Mouse (Mus musculus) liver, adult 2 months (tissue): ENCODE data around the gene Dcaf8. TPM values are rescaled to one million over a fixed set of nuclear protein-coding genes. Genes with fewer than 3 reads are reported as not detected.

Experiments used
- DNase-seq: peaks from one replicate; pipeline ENCODE4 v3.0.0-alpha.2; 2011; ENCODE audit warnings: low read depth, low spot score; ENCODE audit errors: extremely low read depth
- H3K27ac ChIP-seq: fragments of 200-500 bp; replicated peaks from 2 replicates; pipeline ENCODE4 v1.5.1; 2012; ENCODE audit warnings: low read depth, mild to moderate bottlenecking, control low read depth, inconsistent platforms, low read length; ENCODE audit not compliant: insufficient read depth
- H3K27me3 ChIP-seq: fragments of 200-500 bp; 2 replicates; pipeline ENCODE4 v1.6.1; 2012; ENCODE audit warnings: mild to moderate bottlenecking, moderate library complexity, low read length, inconsistent platforms; ENCODE audit not compliant: control insufficient read depth, insufficient read depth
- H3K36me3 ChIP-seq: fragments of 200-500 bp; 2 replicates; pipeline ENCODE4 v1.6.1; 2012; ENCODE audit warnings: low read length, inconsistent platforms; ENCODE audit not compliant: control insufficient read depth, insufficient read depth
- H3K4me1 ChIP-seq: fragments of 200-500 bp; 2 replicates; pipeline ENCODE4 v1.6.1; 2011; ENCODE audit warnings: low read length; ENCODE audit not compliant: control insufficient read depth, insufficient read depth
- H3K4me3 ChIP-seq: fragments of 200-500 bp; 2 replicates; pipeline ENCODE4 v1.5.1; 2011; ENCODE audit warnings: low read depth, mild to moderate bottlenecking, control low read depth, low read length, moderate library complexity; ENCODE audit not compliant: insufficient read depth
- H3K79me2 ChIP-seq: fragments of 200-500 bp; 2 replicates; pipeline ENCODE4 v1.6.1; 2012; ENCODE audit warnings: inconsistent platforms, mild to moderate bottlenecking, low read length, moderate library complexity; ENCODE audit not compliant: control insufficient read depth, insufficient read depth
- H3K9ac ChIP-seq: fragments of 200-500 bp; 2 replicates; pipeline ENCODE4 v1.6.1; 2012; ENCODE audit warnings: low read depth, mild to moderate bottlenecking, control low read depth, inconsistent platforms, low read length
- CTCF ChIP-seq: fragments of 200-500 bp; IDR thresholded peaks from 2 replicates; pipeline ENCODE4 v1.5.1; 2011; ENCODE audit warnings: low read depth, low read length, control low read depth
- POLR2A ChIP-seq: fragments of 200-500 bp; IDR thresholded peaks from 2 replicates; pipeline ENCODE4 v1.6.1; 2011; ENCODE audit warnings: low read length, control low read depth; ENCODE audit not compliant: insufficient read depth; ENCODE audit errors: extremely low read depth
- WGBS: fragments of 180-500 bp; shearing (Covaris S2); methylation state at CpG from one replicate; pipeline ENCODE4 v1.1.7; 2018; 5-methylcytosine and 5-hydroxymethylcytosine counted together
- polyA plus RNA-seq: library from polyadenylated mRNA; depleted of rRNA; stranded (reverse); fragments of >200 nt; gene quantifications from 2 replicates; pipeline ENCODE4 v1.2.3, GENCODE M21; 2012
- total RNA-seq: library from RNA; depleted of rRNA; stranded (reverse); fragments of >200 nt; gene quantifications from 2 replicates; pipeline ENCODE4 v1.2.3, GENCODE M21; 2014

Gene Dcaf8
- total and polyA plus RNA-seq, 2 experiments: 54.1 to 92.7 TPM

DNA sequence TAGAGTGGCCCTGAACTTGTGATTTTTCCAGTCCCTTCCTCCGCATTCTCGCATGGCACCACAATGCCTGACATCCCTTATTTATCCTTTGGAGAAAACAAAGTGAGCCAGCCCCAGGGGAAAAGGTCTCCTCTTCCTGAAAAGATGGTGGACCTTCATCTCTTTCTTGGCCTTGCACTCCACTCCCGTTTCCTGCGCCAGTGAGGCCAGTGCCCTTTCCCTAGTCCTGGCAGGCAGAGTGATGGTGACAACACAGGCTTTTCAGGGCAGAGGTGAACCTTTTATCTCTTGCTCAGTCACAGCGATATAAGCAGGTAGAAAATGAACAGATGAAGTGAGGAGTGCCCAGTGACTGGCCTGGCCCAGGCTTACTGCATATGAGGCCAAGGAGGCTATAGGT lies 20.4 kb upstream of the Dcaf8 start:
- peak overlapping the region; percentile 76 for H3K9ac ChIP-seq
- DNase-seq: peak; percentile 95
- no peaks in the 10 kb centered on the region; the same call in 1 of the 2 replicates for H3K79me2 ChIP-seq
- whole genome bisulfite sequencing: 6% methylated on average over 5 of the region's 5 CpGs
- no peaks in the 10 kb centered on the region for H3K27me3 ChIP-seq
- H3K27ac ChIP-seq: peak overlapping the region; percentile 98
- TF ChIP-seq POLR2A: no peak
- no peak for TF ChIP-seq CTCF
- H3K4me1 ChIP-seq: peaks cover 2% of the 10 kb centered on the region; the same call in 1 of the 2 replicates
- H3K4me3 ChIP-seq: peak overlapping the region; percentile 79
- peaks cover 37% of the 10 kb centered on the region for H3K36me3 ChIP-seq

DNA sequence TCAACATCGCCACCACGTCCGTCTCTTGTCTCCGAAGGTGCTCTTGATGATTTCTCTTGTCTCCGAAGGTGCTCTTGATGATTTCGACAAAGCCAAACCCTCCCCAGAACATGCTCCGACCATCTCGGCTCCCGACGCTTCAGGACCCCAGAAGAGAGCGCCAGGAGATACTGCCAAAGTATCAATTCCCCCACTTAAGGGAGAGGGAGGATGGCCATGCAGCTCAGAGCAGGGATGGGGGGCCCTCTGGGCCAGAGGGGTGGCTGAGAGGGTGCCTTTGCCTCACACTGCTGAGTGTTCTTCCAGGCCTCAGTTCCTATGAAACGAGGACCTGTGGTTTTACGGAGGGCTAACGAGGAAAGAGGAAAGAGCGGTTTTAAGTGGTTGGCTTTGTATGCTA lies 19.3 kb upstream of the Dcaf8 start:
- H3K79me2 ChIP-seq: no peaks in the 10 kb centered on the region; the same call in 1 of the 2 replicates
- no peak for TF ChIP-seq CTCF
- no peak for TF ChIP-seq POLR2A
- peaks cover 2% of the 10 kb centered on the region; the same call in 1 of the 2 replicates for H3K4me1 ChIP-seq
- H3K27me3 ChIP-seq: no peaks in the 10 kb centered on the region
- no peak overlapping the region for H3K27ac ChIP-seq
- WGBS: 95% methylated on average over 15 of the region's 15 CpGs
- no peak overlapping the region for H3K4me3 ChIP-seq
- no peak for DNase-seq
- no peak overlapping the region for H3K9ac ChIP-seq
- H3K36me3 ChIP-seq: peaks cover 42% of the 10 kb centered on the region

DNA sequence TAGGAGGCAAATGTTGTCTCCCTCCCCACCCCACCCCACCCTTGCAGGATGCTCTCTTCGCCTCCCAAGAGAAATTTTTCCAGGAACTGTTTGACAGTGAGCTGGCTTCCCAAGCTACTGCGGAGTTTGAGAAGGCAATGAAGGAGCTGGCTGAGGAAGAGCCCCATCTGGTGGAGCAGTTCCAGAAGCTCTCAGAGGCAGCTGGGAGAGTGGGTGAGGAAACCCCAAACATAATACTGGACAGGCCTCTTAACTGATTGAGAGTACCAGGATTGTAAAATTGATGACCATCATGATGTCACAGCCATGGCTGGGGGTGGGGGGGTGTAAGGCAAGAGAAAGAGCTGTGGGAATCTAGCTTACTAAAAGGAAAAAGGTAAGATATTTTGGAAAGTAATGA lies 18.8 kb upstream of the Dcaf8 start:
- Histone ChIP-seq H3K36me3 (peaks cover 47% of the 10 kb centered on the region), H3K27ac (no peak overlapping the region), H3K9ac (no peak overlapping the region), H3K4me3 (no peak overlapping the region), H3K79me2 (no peaks in the 10 kb centered on the region; the same call in 1 of the 2 replicates), H3K4me1 (peaks cover 2% of the 10 kb centered on the region; the same call in 1 of the 2 replicates), H3K27me3 (no peaks in the 10 kb centered on the region)
- no peak for DNase-seq
- 80% methylated on average over 2 of the region's 2 CpGs for WGBS
- 0 out of 2 replicates have a peak, but pooled peaks have one; percentile 14 for TF ChIP-seq CTCF
- TF ChIP-seq POLR2A: no peak

DNA sequence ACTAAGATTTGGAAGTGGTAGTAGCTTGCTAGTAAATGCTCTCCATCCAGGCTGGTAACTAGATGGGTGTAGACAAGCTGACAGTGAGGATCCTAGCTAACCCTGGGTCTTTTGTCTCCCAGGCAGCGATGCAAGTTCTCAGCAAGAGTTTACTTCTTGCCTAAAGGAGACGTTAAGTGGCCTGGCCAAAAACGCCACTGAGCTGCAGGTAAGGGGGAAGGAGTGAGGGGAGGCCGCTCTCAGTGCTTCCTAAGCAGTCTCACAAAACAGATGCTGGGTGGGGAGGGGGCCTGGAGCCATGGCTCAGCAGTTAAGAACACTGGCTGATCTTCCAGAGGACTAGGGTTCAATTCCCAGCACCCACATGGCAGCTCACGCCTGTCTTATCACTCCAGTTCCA lies 18.1 kb upstream of the Dcaf8 start:
- no peak for DNase-seq
- Histone ChIP-seq H3K9ac (no peak overlapping the region), H3K36me3 (peaks cover 52% of the 10 kb centered on the region), H3K27ac (no peak overlapping the region), H3K4me3 (no peak overlapping the region), H3K27me3 (no peaks in the 10 kb centered on the region), H3K4me1 (peaks cover 2% of the 10 kb centered on the region; the same call in 1 of the 2 replicates), H3K79me2 (no peaks in the 10 kb centered on the region; the same call in 1 of the 2 replicates)
- TF ChIP-seq POLR2A (no peak), CTCF (no peak)
- WGBS: 98% methylated on average over 5 of the region's 5 CpGs

DNA sequence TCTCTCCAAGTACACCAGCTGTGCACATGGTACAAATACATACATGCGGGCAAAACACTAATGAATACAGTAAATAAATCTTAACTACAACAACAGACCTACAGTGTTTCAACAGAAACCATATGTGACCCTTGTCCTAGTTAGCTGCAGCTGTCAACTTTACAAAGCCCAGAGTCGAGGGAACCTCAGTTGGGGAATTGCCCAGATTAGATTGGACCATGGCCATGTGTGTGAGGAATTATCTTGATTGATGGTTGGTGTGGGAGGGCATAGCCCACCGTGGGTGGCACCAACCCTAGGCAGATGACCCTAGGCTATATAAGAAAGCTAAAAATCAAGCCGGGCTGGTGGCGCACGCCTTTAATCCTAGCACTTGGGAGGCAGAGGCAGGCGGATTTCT lies 15.6 kb upstream of the Dcaf8 start:
- peak; percentile 43 for DNase-seq
- H3K9ac ChIP-seq: no peak overlapping the region
- H3K4me1 ChIP-seq: 0 out of 2 replicates have a peak, but pooled peaks cover 2% of the 10 kb centered on the region
- TF ChIP-seq CTCF (no peak), POLR2A (no peak)
- 77% methylated on average over 7 of the region's 7 CpGs for WGBS
- no peaks in the 10 kb centered on the region; the same call in 1 of the 2 replicates for H3K79me2 ChIP-seq
- H3K27me3 ChIP-seq: no peaks in the 10 kb centered on the region
- H3K36me3 ChIP-seq: peaks cover 60% of the 10 kb centered on the region
- no peak overlapping the region for H3K4me3 ChIP-seq
- no peak overlapping the region for H3K27ac ChIP-seq

DNA sequence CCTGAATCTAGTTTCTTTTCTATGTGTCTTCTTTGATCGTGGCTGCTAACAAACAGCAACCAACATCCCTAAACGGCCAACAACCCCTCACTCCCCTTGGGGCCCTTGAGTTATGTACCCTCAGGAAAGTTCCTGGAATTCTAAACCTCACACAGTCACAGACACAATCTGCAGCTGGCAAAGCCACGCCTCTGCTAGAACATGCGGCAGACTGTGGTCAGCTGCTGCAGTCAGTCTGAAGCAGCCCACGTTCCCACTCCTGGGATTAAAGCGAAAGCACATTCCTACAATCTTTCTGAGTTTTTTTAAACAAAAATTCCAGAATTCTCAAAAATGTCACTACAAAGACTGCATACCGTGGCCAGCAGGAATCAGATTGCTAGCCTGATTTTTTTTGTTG lies 14.3 kb upstream of the Dcaf8 start:
- Histone ChIP-seq H3K36me3 (peaks cover 57% of the 10 kb centered on the region), H3K27ac (no peak overlapping the region)

More for the DNA sequence above, 14.3 kb upstream of the Dcaf8 start:
- Histone ChIP-seq H3K79me2 (no peaks in the 10 kb centered on the region; the same call in 1 of the 2 replicates), H3K4me1 (0 out of 2 replicates have a peak, but pooled peaks cover 2% of the 10 kb centered on the region), H3K9ac (no peak overlapping the region), H3K27me3 (no peaks in the 10 kb centered on the region), H3K4me3 (no peak overlapping the region)
- no peak for DNase-seq
- TF ChIP-seq POLR2A: no peak
- no peak for TF ChIP-seq CTCF
- 88% methylated on average over 7 of the region's 7 CpGs for WGBS
